Mouse (Mus musculus): ENCODE measurements around the gene Amigo2. TPM values are rescaled to one million over a fixed set of nuclear protein-coding genes. Genes with fewer than 3 reads are reported as not detected.

Amigo2 gene
- polyA plus RNA-seq, 1 experiment: 1.8 TPM

GRCm38 (mm10) chr15:97276660-97277153 lies 29.6 kb upstream of the Amigo2 start:
- Histone ChIP-seq H3K27ac (ENCODE audit: control insufficient read depth, insufficient read depth, low read depth, low read length, poor library complexity) (no peak overlapping the region), H3K4me1 (ENCODE audit: control insufficient read depth, insufficient read depth, low read length) (no peaks in the 10 kb centered on the region), H3K4me3 (replicated peaks; ENCODE audit: control insufficient read depth, low read depth, low read length) (no peak overlapping the region)
- no peak for TF ChIP-seq CTCF (IDR thresholded peaks at IDR 0.05; ENCODE audit: control insufficient read depth, insufficient read depth, low read length)
- no peak for TF ChIP-seq POLR2A (IDR thresholded peaks at IDR 0.05; ENCODE audit: borderline replicate concordance, control insufficient read depth, low read depth, low read length)
- WGBS: 83% methylated on average over 20 of the region's 20 CpGs

DNA sequence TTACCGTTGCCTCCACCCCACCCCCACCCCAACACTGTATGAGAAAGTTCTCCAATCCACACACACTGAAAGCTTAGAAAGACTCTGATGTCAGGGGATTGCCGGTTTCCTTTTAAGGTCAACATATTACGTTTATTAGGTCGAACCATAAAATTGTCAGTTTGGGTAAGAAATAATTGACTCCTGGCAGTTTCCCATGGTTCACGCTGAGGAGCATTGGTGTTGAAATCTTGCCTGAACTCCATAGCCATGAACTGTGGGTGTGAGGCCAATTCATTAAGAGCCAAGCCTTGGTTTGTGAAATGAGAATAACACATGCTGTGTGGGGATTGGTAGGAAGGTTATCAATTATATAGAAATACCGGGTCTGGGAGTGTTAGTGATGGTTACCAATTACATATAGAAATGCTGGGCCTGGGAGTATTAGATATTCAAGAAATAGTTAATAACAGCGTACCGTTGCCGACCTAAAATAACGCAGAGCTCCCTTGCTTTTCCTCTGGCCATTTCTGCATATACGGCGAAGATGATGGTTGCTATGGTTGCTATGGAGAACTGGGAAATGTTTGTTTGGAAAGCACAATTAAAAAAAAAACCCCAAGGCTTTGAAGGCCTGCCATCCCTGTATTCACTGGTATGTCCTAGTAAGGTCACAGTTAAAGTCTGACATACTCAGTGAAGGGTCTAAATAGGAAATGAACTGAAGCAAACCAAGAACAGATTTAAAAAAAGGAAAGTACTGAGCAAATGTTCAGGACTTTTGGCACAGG lies 28.7 kb upstream of the Amigo2 start:
- 85% methylated on average over 12 of the region's 12 CpGs for WGBS
- Histone ChIP-seq H3K4me1 (ENCODE audit: control insufficient read depth, insufficient read depth, low read length) (no peaks in the 10 kb centered on the region), H3K4me3 (replicated peaks; ENCODE audit: control insufficient read depth, low read depth, low read length) (no peak overlapping the region), H3K27ac (ENCODE audit: control insufficient read depth, insufficient read depth, low read depth, low read length, poor library complexity) (no peak overlapping the region)
- TF ChIP-seq POLR2A (IDR thresholded peaks at IDR 0.05; ENCODE audit: borderline replicate concordance, control insufficient read depth, low read depth, low read length): no peak

GRCm38 (mm10) chr15:97272831-97273230 lies 25.7 kb upstream of the Amigo2 start:
- Histone ChIP-seq H3K4me3 (replicated peaks; ENCODE audit: control insufficient read depth, low read depth, low read length) (no peak overlapping the region), H3K27ac (ENCODE audit: control insufficient read depth, insufficient read depth, low read depth, low read length, poor library complexity) (no peak overlapping the region), H3K4me1 (ENCODE audit: control insufficient read depth, insufficient read depth, low read length) (no peaks in the 10 kb centered on the region)
- 81% methylated on average over 3 of the region's 3 CpGs for WGBS
- TF ChIP-seq POLR2A (IDR thresholded peaks at IDR 0.05; ENCODE audit: borderline replicate concordance, control insufficient read depth, low read depth, low read length) (no peak), CTCF (IDR thresholded peaks at IDR 0.05; ENCODE audit: control insufficient read depth, insufficient read depth, low read length) (no peak)

DNA sequence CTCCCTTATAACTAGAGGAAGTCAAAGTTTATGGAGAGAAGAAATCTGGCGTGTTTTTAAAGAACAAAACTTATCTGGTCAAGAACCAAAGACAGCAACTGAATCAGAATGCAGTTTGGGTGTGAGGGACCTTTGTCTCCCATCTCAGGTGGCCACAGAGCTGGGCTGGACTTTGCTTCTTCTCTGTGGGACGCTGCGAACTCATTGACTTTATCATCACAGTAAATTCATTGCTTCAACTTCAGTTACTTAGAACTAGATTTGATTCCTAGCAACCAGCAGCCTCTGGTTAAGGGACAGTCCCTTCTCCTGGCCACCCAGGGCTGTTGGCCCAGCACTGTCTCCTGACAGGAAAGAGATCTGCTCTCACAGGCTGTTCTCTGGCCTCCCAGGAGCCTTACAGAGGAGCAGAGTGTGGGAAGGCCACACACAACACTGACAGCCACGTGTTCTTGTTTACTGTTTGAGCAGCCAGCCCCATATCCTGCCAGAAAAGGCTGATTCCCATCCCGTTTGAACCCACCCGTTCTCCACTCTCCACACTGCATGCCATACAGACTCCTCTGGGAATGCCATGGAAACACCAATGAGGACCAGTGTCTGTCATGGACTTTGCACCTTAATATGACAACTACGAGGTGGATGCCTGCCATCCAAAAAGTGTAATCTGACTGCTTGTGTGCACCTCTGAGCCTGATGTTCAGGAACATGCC lies 25.1 kb upstream of the Amigo2 start:
- no peaks in the 10 kb centered on the region for H3K4me1 ChIP-seq (ENCODE audit: control insufficient read depth, insufficient read depth, low read length)
- H3K27ac ChIP-seq (ENCODE audit: control insufficient read depth, insufficient read depth, low read depth, low read length, poor library complexity): no peak overlapping the region
- no peak overlapping the region for H3K4me3 ChIP-seq (replicated peaks; ENCODE audit: control insufficient read depth, low read depth, low read length)
- no peak for TF ChIP-seq POLR2A (IDR thresholded peaks at IDR 0.05; ENCODE audit: borderline replicate concordance, control insufficient read depth, low read depth, low read length)
- TF ChIP-seq CTCF (IDR thresholded peaks at IDR 0.05; ENCODE audit: control insufficient read depth, insufficient read depth, low read length): no peak
- 60% methylated on average over 7 of the region's 7 CpGs for WGBS

DNA sequence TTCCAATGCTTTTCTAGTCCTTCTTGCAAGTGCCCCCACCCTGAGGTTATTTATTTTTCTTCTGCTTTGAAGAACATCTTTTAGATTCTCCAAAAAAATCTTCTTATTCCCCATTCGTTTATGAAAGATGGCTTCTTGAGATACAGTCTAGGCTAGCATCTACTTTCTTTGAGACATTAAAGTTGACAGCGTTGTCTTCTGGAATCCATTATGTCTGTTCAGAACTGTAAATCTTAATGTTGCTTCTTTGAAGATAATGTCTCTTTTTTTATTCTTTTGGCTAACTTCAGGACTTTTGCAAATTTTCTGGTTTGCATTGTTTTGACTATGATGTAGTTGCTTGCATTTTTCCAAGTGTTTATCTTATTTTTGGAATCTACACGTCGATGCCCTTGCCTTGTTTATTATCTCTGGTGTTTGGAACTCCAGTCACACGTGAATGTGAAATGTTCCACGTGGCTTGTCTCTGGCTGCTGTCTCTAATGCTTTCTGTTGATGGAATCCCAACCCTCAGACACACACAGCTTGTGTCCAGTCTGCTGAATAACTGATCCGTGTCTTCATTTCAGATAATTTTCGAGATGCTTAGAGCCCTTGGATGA lies 20.1 kb upstream of the Amigo2 start:
- no peak for TF ChIP-seq CTCF (IDR thresholded peaks at IDR 0.05; ENCODE audit: control insufficient read depth, insufficient read depth, low read length)
- no peak for TF ChIP-seq POLR2A (IDR thresholded peaks at IDR 0.05; ENCODE audit: borderline replicate concordance, control insufficient read depth, low read depth, low read length)
- Histone ChIP-seq H3K4me1 (ENCODE audit: control insufficient read depth, insufficient read depth, low read length) (no peaks in the 10 kb centered on the region), H3K4me3 (replicated peaks; ENCODE audit: control insufficient read depth, low read depth, low read length) (no peak overlapping the region), H3K27ac (ENCODE audit: control insufficient read depth, insufficient read depth, low read depth, low read length, poor library complexity) (no peak overlapping the region)
- 70% methylated on average over 8 of the region's 8 CpGs for WGBS

DNA sequence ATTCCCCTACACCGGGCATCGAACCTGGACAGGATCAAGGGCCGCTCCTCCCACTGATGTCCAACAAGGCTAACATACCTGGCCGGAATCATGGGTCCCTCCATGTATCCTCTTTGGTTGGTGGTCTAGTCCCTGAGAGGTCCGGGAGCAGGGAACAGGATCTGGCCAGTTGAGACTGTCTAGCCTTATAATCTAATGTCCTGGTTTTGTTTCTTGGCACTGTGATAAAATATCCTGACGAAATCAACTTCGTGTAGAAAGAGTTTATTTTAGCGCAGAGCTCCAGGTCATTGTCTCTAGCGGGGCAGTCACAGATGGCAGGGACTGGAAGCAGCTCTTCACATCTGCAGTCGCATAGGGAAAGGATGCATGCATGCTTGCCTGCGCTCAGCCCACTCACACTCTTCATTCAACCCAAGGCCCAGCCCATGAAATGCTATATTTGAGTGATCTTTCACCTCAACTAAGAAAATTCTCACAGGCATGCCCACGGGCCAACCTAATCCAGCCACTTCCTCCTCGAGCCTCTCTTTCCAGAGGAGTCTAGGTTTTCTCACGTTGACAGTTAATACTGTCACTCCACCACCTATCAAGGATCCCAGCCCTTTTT lies 19.3 kb upstream of the Amigo2 start:
- Histone ChIP-seq H3K27ac (ENCODE audit: control insufficient read depth, insufficient read depth, low read depth, low read length, poor library complexity) (no peak overlapping the region), H3K4me3 (replicated peaks; ENCODE audit: control insufficient read depth, low read depth, low read length) (no peak overlapping the region), H3K4me1 (ENCODE audit: control insufficient read depth, insufficient read depth, low read length) (no peaks in the 10 kb centered on the region)
- WGBS: 75% methylated on average over 14 of the region's 14 CpGs
- TF ChIP-seq POLR2A (IDR thresholded peaks at IDR 0.05; ENCODE audit: borderline replicate concordance, control insufficient read depth, low read depth, low read length) (no peak), CTCF (IDR thresholded peaks at IDR 0.05; ENCODE audit: control insufficient read depth, insufficient read depth, low read length) (no peak)

GRCm38 (mm10) chr15:97262251-97262650 lies 15.2 kb upstream of the Amigo2 start:
- 86% methylated on average over 9 of the region's 9 CpGs for WGBS
- no peaks in the 10 kb centered on the region; the same call in 1 of the 2 replicates for H3K4me1 ChIP-seq (ENCODE audit: control insufficient read depth, insufficient read depth, low read length)
- no peak overlapping the region for H3K27ac ChIP-seq (ENCODE audit: control insufficient read depth, insufficient read depth, low read depth, low read length, poor library complexity)
- TF ChIP-seq POLR2A (IDR thresholded peaks at IDR 0.05; ENCODE audit: borderline replicate concordance, control insufficient read depth, low read depth, low read length) (no peak), CTCF (IDR thresholded peaks at IDR 0.05; ENCODE audit: control insufficient read depth, insufficient read depth, low read length) (no peak)
- no peak overlapping the region for H3K4me3 ChIP-seq (replicated peaks; ENCODE audit: control insufficient read depth, low read depth, low read length)
